Mouse (Mus musculus): ENCODE measurements around the gene Gm9803.

- TF ChIP-seq CTCF (IDR thresholded peaks at IDR 0.05; ENCODE audit: borderline replicate concordance, insufficient read depth, low read depth, low read length) (no peak), POLR2A (IDR thresholded peaks at IDR 0.05; ENCODE audit: borderline replicate concordance, insufficient read depth, low read length) (no peak)
Measured at GRCm38 (mm10) chr10:43482021-43482420, 41.9 kb upstream of the Gm9803 start.

All from cerebellum, adult 2 months (tissue).